Mouse (Mus musculus) kidney, postnatal 10 days (tissue): ENCODE measurements around the gene Unc13a.

Experiments used
- DNase-seq: peaks from one replicate; pipeline ENCODE4 v3.0.0; 2021; ENCODE audit warnings: mixed read lengths

Unc13a gene

DNA sequence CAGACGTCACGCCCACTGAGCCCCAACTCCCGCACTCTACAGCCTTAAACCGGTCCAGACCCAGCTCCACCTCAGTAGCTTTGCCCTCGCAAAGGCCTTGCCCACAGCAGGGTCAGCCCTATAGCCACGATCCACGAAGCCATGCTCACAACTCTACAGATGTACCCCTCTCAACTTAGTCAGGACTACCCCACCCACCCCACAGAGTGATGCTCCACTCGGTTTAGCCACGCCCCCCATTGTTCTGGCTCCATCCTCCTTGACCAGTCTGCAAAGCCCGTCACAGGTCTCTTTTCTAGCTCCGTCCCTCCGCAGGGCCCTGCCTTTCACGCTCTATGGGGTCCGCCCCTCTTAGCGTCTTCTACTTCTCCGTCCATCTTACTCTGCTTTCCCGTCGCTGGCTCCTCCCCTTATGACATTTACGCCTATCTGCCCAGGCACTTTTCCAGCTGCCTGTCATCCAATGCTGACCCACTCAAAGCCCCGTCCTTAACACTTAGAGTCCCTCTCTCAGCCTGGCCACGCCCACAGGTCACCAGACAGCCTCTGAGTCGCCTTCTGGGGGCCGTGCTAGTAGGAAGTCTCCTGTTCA is 14.7 kb upstream of the Unc13a start:
- DNase-seq = peak; percentile 50

DNA sequence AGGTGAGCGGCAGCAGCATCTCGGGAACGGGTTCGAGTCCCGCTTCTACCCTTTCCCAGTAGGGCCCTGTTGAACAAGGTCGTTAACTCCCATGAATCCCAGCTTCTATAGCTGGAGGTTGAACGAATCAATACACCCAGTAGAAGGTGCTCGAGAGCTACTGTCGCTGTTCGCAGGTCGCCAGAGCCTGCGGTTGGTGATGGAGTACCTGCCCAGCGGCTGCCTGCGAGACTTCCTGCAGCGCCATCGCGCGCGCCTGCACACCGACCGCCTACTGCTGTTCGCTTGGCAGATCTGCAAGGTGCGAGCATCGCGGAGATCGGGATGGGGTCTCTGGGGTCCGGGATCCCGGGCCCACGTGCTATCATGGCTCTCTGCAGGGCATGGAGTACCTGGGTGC is 14.0 kb upstream of the Unc13a start:
- no peak for DNase-seq

DNA sequence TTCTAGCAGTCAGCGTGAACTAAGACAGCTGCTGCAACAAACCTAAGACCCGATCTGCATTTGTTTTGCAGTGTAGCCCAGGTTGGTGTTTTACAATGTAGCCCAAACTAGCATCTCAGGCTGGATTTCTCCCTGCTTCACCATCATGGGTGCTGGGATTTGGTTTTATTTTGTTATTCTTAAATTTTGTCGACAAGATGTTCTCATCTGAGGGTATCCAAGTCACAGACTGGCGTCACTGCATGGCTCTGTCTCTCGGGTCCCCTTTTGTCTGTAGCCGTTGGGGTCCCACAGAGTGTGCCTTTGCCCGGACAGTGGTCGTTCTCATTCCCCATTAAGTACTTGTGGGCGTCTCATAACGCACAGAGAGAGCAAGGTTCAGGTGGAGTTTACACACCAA is 13.1 kb upstream of the Unc13a start:
- DNase-seq = no peak

DNA sequence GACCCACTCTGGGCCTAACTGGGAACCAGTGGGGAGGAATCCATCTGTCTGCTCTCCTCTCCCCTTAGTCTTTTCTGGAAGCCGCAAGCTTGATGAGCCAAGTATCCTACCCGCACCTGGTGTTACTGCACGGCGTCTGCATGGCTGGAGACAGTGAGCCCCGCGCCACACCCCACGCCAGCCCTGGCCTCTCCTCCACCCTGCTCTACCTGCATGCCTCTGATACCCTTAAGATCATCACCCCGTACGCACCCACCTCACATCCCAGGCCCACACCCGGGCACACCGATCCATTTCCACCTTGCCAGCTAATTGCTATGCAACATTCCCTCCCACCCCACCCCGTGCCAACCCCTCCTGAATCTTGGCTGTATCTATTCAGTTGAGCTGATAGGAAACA is 11.3 kb upstream of the Unc13a start:
- DNase-seq = no peak

DNA sequence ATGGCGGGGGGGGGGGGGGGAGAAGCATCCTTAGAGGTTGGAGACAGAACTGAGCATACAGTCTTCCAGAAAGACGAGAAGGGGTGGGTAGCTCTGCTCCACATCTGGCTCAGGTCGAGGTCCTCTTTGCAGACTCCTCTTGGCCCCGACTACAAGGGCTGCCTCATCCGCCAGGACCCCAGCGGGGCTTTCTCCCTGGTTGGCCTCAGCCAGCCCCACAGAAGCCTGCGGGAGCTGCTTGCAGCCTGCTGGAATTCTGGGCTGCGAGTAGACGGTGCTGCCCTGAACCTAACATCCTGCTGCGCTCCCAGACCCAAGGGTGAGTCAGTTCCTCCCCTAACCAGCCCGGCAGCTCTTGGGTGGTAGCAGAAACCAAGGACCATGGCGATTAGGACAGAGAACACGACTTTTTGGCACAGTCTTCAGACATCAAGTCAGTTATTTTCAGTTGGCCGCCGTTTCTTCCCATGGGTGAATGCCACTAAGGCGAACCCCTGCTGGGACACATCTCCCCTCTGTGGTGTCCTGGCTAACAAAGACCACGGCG is 9.9 kb upstream of the Unc13a start:
- no peak for DNase-seq

DNA sequence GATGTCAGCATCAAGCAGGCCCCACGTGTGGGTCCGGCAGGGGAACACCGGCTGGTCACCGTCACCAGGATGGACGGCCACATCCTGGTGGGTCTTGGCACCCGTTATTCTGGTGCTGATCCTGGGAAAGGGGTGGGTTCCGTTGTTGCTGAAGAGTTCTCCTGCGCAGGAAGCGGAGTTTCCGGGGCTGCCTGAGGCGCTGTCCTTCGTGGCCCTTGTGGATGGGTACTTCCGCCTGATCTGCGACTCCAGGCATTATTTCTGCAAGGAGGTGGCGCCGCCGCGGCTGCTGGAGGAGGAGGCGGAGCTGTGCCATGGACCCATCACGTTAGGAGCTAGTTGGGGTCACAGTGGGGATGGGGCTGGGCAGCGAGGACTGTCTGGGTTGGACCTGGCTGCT is 8.9 kb upstream of the Unc13a start:
- DNase-seq = peak; percentile 59

DNA sequence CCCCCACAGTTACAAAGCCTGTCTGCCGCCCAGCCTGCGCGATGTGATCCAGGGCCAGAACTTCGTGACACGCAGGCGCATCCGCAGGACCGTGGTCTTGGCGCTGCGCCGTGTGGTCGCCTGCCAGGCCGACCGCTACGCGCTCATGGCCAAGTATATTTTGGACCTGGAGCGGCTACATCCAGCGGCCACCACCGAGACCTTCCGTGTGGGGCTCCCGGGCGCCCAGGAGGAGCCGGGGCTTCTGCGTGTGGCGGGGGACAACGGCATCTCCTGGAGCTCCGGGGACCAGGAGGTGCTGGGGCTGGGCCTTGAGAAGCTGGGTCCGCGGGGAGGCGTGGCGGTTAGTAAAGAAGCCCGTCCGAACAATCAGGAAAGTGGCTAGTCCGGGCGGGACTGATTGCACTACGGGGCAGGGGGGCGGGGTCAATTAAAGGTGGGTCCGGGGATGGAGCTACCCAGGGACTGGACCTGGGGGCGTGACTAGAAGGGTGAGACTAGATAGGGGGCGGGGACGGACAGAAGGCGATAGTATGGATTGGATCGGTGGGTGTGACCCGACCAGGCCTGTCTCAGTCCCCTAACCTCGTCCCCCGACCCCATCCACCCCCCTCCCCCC is 8.1 kb upstream of the Unc13a start:
- peak; percentile 48 for DNase-seq

DNA sequence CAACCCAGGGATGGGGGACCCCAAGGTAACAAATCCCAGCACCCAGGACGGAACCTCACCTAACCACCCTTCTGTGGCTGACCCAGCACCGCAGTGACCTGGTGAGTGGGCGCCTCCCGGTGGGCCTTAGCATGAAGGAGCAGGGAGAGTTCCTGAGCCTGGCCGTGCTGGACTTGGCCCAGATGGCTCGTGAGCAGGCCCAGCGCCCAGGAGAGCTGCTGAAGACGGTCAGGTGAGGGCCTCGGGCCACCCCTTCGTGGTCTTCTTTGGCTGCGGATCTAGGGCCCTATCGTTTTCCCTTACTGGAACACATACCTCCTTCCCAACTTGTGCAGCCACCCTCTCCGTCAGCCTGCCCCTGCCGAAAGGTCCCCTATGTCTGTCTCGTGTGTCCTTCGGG is 7.6 kb upstream of the Unc13a start:
- DNase-seq = no peak

DNA sequence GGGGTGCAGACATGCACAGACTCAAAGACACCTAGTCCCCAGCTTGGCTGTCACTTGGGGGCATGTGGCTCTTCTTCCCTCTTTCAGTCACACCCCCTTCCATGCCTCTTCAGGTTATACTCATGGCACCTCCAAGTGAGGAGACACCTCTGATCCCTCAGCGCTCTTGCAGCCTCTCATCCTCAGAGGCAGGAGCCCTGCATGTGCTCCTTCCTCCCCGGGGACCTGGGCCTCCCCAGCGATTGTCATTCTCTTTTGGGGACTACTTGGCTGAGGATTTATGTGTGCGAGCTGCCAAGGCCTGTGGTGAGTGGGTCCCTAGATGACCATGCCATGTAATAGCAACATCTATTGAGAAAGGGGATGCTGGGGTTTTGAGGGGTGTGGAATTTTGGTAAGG is 6.7 kb upstream of the Unc13a start:
- DNase-seq = no peak

DNA sequence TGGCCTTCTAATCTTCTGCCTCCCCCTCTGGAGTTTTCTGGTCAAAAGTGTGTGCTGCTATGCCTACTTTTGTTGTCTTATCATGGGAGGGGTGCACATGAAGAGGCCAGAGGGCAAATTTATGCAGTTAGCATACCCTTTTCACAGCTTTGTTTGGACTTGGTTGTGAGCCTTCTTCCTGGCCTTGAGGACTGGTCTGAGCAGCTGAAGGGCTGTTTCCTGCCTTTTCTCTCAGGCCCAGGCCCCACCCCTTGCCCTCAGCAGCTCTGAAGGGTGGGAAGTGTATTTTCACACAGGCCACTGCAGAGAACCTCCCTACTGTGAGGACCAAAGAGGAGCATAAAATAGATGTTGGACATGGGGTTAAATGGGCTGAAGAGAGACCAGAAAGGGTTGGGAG is 6.0 kb upstream of the Unc13a start:
- DNase-seq = peak; percentile 67

DNA sequence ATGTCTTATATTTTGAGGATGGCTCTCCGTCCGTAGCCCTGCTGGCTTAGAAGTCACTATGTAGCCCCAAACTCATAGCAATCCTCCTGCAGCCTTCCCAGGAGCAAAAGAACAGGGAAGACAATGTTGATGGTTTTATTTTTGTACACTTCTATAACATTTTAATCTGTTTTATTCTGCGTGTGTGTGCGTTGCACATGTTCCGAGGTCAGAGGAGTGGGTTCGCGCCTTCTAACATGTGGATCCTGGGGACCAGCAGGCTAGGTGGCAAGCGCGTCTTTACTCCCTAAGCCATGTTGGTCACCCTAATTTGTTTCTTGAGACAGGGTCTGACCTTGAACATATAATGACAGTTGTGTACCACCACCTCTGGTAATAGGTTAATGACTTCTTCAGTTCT is 5.2 kb upstream of the Unc13a start:
- no peak for DNase-seq

DNA sequence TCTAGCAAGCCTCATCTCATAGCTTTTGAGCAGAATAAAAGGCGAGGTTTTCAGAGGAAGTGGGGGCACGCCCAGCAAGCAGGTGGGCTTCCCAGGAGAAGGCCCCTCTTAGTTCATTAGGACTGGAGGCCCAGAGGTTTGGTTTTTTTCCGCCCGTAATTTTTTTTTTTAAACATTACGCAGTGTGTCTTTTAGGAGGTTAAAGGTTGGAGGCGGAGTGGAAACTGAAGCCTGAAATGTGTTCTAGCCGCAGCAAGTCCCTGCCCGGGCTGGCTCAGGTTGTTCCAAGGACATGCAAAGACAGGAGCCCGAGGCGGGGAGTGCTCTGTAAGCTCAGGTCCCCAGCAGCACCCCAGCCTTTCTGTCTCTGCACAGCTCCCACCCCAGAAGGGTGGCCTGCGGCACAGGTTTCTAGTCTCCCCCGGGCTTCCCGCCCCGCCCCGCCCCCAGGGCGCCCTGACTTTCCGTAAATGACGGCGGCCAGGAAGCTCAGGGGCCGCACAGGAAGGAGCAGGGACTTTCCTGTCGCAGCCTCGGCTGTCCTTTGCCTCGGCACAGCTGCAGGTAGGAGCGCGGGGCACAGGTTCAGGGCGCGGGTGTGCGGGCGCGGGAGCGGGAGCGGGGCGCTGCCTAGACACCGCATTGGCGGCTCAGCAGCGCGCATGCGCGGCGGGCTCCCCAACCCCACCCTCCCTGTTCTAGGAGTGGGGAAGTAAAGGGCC is 4.6 kb upstream of the Unc13a start, which contains the start of gene Jak3:
Gene Jak3, plus strand, starts transcription at position 277 of the 722 bp plus-strand sequence.
- peak; percentile 73 for DNase-seq

DNA sequence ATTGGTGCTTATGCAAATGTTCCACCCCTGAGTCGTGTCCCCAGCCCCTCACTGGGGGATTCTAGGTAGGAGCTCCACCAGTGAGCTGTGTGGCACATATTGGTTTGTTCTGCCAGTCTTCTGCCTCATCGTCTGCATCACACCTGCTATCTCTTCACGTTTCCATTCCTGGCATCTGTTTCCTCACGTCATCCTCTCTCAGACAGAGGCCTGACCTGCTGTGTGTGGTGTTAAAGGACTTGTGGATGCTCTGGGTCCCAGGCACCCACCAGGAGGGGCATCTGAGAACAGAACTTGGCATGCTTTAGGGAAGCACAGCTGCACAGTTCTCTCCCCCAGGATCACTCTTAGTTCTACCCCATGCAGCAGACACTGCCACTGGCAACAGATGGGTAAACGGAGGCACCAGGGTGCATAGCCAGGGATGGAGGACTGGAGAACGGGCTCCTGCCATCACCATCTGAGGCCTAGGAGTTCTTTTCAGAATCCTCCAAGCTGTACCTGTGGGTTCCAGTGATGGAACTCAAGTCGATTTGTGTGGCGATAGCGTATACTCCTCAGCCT is 4.0 kb upstream of the Unc13a start:
- no peak for DNase-seq

DNA sequence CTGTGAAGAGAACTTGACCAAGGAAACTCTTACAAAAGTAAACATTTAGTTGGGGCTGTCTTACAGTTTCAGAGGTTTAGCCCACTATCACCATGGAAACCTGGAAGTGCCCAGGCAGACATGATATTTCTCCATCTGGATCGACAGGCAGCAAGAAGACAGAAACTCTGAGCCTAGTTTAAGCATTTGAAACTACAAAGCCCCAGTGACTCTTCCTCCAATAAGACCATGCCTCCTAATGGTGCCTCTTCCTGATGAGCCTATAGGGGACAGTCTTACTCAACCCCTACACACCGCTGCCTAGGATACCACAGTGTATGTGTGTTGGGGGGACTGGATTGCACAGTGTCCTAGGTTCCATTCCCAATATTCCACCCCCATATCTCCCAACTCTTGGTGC is 2.5 kb upstream of the Unc13a start:
- DNase-seq = no peak

DNA sequence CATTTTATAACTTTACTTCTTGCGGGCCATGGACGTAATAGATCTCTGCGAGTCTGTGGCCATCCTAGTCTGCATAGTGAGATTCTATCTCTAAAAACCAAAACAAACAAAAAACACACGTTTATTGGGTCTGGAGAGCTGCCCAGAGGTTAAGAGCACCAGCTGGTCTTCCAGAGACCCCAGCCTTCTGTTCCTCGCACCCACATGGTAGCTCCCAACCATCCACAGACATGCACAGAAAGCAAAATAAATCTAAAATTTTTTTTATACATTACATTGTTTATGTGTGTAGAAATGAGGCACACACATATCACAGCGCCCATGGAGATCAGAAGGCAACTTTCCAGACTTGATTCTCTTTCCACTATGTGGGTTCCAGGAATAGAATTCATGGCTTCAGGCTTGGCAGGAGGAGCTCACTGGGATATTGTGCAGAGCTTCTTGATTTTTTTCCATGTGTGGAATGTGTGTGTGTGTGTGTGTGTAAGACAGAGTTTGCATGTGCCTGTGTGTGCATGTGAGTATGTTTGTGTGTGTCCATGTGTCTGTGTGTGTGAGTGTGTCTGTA is 695 bp upstream of the Unc13a start:
- DNase-seq = no peak

DNA sequence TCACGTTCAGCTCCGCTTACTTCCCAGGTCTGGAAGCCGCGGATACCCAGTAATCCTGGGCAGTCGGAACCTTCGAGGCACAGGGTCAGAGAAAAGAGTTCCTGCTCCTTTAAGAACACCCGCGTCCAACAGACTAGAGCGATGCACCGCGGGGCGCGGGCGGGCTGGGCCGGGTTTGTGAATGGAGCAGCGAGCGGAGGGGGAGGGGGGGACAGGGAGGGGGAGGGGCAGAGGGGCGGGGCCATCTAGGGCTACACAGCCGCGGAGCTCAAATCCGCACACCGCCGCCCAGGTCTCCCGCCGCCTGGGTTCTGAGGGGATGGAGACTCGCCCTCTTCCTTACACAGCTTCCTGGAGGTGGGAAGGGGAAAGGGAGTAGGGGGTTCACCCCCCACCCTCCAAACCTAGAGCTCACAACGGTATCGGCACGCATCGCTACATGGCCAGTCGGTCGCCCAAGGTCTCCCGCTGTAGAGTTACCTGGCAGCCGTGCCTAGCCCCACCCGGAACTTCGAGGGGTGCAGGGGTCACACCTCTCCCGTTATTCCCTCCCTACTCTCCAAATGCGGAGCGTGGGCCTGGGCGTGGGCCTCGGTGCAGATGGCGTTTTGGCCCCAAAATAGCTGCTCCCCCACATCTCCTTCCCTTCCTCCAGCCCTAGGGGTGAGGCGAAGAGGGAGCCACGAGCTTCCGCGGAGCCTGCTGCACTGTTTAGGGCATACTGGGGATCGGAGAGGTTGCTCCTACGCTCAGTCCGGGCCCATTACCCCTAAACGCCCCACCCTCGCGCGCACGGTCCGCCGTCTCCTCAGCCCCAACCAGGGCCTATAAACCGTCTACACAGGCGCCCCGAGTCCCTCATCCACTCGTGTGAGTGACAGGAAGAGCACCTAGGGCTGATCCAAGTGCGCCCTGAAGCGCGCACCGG is 672 bp downstream of the Unc13a start:
- DNase-seq = peak; percentile 68

DNA sequence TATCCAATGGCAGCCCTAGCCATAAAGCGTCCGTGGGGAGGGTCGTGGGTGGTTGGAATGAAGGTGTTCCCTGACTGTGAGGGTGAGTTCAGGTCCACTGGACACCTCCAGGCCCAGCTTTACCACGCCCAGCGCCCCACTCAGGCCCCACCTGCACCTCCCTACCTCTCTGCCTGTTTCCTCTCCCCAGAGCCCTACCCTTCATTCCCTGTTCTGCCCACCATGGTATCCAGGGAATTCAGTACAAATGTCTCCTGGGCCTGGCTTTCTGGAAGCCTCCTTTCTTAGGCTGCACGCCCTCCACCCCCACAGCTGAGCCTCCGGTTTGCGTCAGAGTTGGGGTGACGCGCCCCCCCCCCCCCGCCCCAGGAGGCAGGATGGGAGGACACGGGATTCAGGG is 1.4 kb downstream of the Unc13a start:
- DNase-seq = no peak

DNA sequence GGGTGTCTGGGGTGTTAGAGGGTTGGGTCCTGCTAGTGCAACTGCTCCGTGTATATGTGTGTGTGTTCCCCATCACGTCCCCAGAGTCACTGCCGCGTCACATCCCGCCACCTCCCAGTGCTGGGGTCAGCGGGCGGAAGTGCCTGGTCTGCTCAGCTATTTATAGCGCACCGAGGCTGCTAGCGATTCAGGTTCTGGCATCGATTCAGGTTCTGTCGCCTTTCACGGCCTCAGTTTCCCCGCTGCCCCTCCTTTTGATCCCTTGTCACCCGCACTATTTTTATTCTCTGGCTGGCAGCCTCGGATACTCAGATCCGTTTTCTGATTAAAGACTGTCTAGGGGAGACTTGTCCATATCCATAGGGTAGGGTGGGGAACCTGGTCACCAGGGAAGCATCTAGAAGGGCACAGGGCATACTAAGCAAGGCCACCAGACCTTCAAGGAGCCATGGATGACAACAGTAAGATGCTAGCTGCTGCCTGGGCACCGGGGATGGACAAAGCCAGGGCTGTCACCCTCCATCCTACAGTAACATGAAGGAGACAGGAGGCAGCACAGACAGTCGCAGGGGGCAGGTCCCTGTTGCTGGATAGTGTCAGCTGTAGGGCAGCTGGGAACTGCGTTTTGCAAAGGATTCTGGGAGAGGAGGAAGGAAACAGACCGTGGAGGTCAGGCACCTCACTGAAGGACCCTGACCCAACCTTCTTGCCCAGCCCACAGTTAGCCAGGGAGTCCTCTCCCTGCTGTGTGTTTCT is 3.2 kb downstream of the Unc13a start:
- DNase-seq = peak; percentile 77

DNA sequence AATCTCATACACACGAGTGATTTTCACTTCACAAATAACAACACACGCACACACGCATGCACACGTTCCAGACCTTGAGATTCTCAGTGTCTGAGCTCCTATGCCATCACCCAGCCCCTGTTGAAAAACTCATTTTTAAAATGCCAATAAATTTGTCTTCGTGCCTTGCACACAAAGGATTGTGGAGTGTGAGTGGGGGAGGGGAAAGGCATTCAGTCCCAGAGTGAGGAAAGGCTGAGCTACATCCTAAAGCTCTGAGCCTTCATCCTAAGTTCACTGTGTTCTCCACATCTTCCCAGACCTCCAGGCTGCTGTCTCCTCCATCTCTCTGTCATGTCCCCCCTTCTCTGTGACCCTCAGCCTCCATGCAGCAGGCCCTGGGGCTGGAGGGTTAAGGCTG is 4.3 kb downstream of the Unc13a start:
- DNase-seq = no peak

DNA sequence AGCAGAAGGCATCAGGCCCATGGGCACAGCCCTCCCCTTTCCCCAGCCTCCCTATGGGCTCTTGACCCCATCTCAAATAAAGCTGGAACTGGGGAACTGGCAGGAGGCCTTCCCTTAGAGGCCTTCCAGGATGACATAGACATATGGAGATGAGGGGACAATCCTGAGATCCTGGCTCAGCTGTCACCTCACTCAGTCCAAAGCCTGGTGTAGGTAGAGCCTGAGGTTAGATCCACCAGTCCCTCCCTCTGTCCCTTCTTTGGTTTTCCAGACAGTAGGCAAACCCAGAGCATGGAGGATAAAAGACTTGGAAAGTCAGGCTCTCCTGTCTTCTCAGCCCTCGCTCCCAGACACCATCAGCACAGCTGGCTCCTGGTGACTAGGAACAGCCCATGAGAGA is 4.7 kb downstream of the Unc13a start:
- no peak for DNase-seq

DNA sequence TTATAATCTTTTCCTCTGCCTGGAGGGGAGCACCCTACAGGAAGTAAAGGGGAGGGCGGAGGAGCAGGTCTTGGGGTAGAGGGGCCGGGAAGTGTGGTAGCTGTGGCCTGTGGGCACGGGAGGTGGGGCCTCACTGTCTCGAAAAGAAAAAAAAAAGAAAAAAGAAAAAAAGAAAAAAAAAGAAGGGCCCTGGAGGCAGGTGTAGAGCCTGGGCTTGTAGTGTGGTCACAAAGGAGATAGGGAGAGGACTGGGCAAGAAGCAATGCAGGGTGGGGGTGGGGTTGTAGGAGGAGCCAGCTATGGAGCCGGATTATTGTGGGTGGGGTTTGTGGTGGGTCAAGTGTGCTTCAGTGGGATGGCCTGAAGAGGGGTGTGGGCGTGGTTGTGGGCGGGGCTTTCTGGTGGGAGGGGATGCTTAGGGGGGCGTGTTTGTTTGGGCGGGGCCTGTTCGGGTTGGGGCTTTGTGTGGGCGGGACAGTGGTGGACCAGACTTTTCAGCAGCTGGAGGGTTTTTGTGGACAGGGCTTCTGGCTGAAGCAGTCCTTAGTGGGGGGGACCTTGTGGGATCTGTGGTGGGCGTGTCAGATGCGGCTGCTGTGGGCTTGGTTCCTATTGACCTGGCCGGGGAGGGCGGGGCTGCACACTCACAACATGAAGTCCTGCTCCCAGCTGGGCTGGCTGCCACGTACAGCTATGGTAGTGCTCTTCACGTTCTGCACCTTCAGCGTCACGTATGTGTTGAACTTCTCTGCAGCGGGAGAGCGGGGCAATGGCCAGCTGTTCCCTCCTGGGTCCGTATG is 6.0 kb downstream of the Unc13a start:
- DNase-seq = peak; percentile 89
